Mouse (Mus musculus) liver, embryonic 13.5 days (tissue): ENCODE measurements around the gene Gse1. TPM values are rescaled to one million over a fixed set of nuclear protein-coding genes. Genes with fewer than 3 reads are reported as not detected.

ENCODE experiments used
- ATAC-seq: fragments of 200-750 bp; cut with Nextera tagmentation; 2 replicates; pipeline ENCODE4 v1.8.0; 2017; ENCODE audit warnings: low read depth, mild to moderate bottlenecking, moderate number of reproducible peaks, moderate library complexity
- DNase-seq: peaks from one replicate; pipeline ENCODE4 v3.0.0; 2022
- H3K27ac ChIP-seq: fragments of 300-500 bp; sonication (generic); 2 replicates; pipeline ENCODE4 v1.5.1; 2015; ENCODE audit warnings: moderate library complexity, mild to moderate bottlenecking, inconsistent platforms
- H3K27me3 ChIP-seq: fragments of 300-500 bp; sonication (generic); 2 replicates; pipeline ENCODE4 v1.6.1; 2015; ENCODE audit warnings: mild to moderate bottlenecking, inconsistent platforms
- H3K36me3 ChIP-seq: fragments of 300-500 bp; sonication (generic); 2 replicates; pipeline ENCODE4 v1.6.1; 2015; ENCODE audit warnings: mild to moderate bottlenecking, inconsistent platforms
- H3K4me1 ChIP-seq: fragments of 300-500 bp; sonication (generic); replicated peaks from 2 replicates; pipeline ENCODE4 v1.6.1; 2015; ENCODE audit warnings: inconsistent platforms
- H3K4me2 ChIP-seq: fragments of 300-500 bp; sonication (generic); 2 replicates; pipeline ENCODE4 v1.6.1; 2015; ENCODE audit warnings: inconsistent platforms, mild to moderate bottlenecking, moderate library complexity
- H3K4me3 ChIP-seq: fragments of 300-500 bp; sonication (generic); replicated peaks from 2 replicates; pipeline ENCODE4 v1.5.1; 2015; ENCODE audit warnings: mild to moderate bottlenecking, inconsistent platforms
- H3K9ac ChIP-seq: fragments of 300-500 bp; sonication (generic); 2 replicates; pipeline ENCODE4 v1.6.1; 2015; ENCODE audit warnings: mild to moderate bottlenecking, inconsistent platforms
- H3K9me3 ChIP-seq: fragments of 300-500 bp; sonication (generic); replicated peaks from 2 replicates; pipeline ENCODE4 v1.6.1; 2016; ENCODE audit warnings: inconsistent platforms
- WGBS: fragments of 180-500 bp; shearing (Covaris S2); methylation state at CpG from one replicate; pipeline ENCODE4 v1.1.7; 2015; ENCODE audit not compliant: insufficient replicate concordance; 5-methylcytosine and 5-hydroxymethylcytosine counted together
- polyA plus RNA-seq: library from polyadenylated mRNA; unstranded; fragments of >200 nt; fragmentation: Nextera tagmentation; extraction: Ambion mirVana; gene quantifications from 2 replicates; pipeline ENCODE4 v1.2.1, GENCODE M21; 2015

Gse1 gene
- polyA plus RNA-seq, 1 experiment from 2014 or later, result 8.3 TPM

- ATAC-seq (no peak), DNase-seq (no peak)
- 44% methylated on average over 11 of the region's 11 CpGs for WGBS
- no peaks in the 10 kb centered on the region for H3K36me3 ChIP-seq
- H3K27ac ChIP-seq, result peak overlapping the region; percentile 87
- H3K9me3 ChIP-seq, result no peaks in the 10 kb centered on the region
- no peak overlapping the region for H3K4me3 ChIP-seq
- no peaks in the 10 kb centered on the region for H3K27me3 ChIP-seq
- peak overlapping the region; percentile 68 for H3K4me2 ChIP-seq
- peaks cover 92% of the 10 kb centered on the region for H3K4me1 ChIP-seq
- H3K9ac ChIP-seq, result peak overlapping the region; percentile 64
Observed at GRCm38 (mm10) chr8:120474496-120475235, 246.4 kb downstream of the Gse1 start.

GRCm38 (mm10) chr8:120475462-120476201 is 247.4 kb downstream of the Gse1 start:
- Histone ChIP-seq H3K4me3 (peak overlapping the region; percentile 38), H3K36me3 (no peaks in the 10 kb centered on the region), H3K9me3 (no peaks in the 10 kb centered on the region), H3K4me1 (peaks cover 100% of the 10 kb centered on the region), H3K9ac (peak overlapping the region; percentile 76), H3K27me3 (no peaks in the 10 kb centered on the region), H3K27ac (peak overlapping the region; percentile 92), H3K4me2 (peak overlapping the region; percentile 68)
- WGBS, result 9% methylated on average over 9 of the region's 10 CpGs
- peak; percentile 94 for ATAC-seq
- peak; percentile 93 for DNase-seq

GRCm38 (mm10) chr8:120476711-120477575 is 248.7 kb downstream of the Gse1 start:
- WGBS, result 59% methylated on average over 25 of the region's 25 CpGs
- Histone ChIP-seq H3K4me2 (peak overlapping the region; percentile 68; the same call in 1 of the 2 replicates), H3K27ac (peak overlapping the region; percentile 92)

DNA sequence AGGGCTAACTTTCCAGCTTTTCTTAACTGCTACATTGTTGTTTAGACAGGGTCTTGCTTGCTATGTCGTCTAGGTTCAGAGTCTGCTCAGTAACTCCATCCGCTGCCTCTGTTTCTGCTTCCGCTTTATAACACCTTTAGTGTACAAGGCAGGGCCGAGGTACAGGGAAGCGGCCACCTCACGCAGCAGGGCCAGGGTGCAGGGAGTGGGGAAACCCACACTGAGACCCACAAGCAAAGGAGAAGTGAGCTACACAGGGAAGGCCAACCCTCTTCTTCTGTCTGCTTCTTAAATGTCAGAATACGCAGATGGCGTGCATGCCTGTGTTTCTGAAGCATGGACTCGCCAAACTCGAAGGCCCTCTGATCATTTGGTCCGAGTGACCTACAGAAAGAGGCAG is 250.5 kb downstream of the Gse1 start:
- no peak for DNase-seq
- no peak overlapping the region for H3K4me3 ChIP-seq
- no peaks in the 10 kb centered on the region for H3K36me3 ChIP-seq
- H3K9me3 ChIP-seq, result no peaks in the 10 kb centered on the region
- H3K27ac ChIP-seq, result peak overlapping the region; percentile 92
- no peak overlapping the region for H3K4me2 ChIP-seq
- 81% methylated on average over 11 of the region's 11 CpGs for WGBS
- no peak for ATAC-seq
- H3K9ac ChIP-seq, result peak overlapping the region; percentile 55; the same call in 1 of the 2 replicates
- no peaks in the 10 kb centered on the region for H3K27me3 ChIP-seq
- H3K4me1 ChIP-seq, result peaks cover 98% of the 10 kb centered on the region

More at GRCm38 (mm10) chr8:120476711-120477575, 248.7 kb downstream of the Gse1 start:
- Histone ChIP-seq H3K4me3 (no peak overlapping the region), H3K27me3 (no peaks in the 10 kb centered on the region), H3K9me3 (no peaks in the 10 kb centered on the region), H3K4me1 (peaks cover 100% of the 10 kb centered on the region), H3K36me3 (no peaks in the 10 kb centered on the region), H3K9ac (peak overlapping the region; percentile 76)
- DNase-seq (no peak), ATAC-seq (no peak)

GRCm38 (mm10) chr8:120479691-120480090 is 251.4 kb downstream of the Gse1 start:
- Histone ChIP-seq H3K4me3 (no peak overlapping the region), H3K27me3 (no peaks in the 10 kb centered on the region), H3K9ac (peak overlapping the region; percentile 55), H3K27ac (peak overlapping the region; percentile 92), H3K4me1 (peaks cover 98% of the 10 kb centered on the region), H3K9me3 (no peaks in the 10 kb centered on the region), H3K36me3 (no peaks in the 10 kb centered on the region), H3K4me2 (peak overlapping the region; percentile 6; the same call in 1 of the 2 replicates)
- DNase-seq (no peak), ATAC-seq (peak; percentile 17)
- 27% methylated on average over 4 of the region's 4 CpGs for WGBS

DNA sequence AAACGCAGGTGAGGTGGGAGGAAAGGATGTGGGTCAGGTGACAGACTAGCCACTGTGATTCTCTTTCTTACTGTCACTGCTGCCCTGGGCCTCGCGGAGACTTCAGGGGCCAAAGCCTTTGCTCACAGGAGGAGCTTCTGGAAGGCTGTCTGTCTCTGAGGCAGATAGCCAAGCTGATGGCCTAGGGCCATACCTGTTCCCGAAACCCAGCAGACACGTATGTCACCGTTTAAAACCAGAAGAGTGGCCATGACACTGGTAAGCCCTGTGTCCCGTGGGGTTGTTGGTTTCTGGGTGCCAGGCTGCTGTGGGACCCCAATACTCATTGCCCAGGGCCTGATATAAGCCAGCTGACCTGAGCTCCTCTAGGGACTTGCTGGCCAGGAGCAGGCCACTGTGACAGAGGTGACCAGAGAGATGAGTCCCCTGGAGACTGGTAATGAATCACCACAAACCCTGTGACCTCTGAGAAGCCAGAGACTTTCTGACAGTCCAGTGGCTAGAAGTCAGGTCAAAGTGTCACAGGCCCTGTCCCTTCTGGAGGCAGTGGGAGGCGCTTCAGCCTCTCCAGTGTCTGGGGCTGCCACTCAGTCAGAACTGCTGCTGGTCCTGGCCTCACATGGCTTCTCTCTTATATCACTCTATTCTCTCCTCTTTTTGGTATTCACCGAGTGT is 253.9 kb downstream of the Gse1 start:
- DNase-seq (no peak), ATAC-seq (no peak)
- Histone ChIP-seq H3K4me2 (no peak overlapping the region), H3K27me3 (no peaks in the 10 kb centered on the region), H3K9me3 (no peaks in the 10 kb centered on the region), H3K9ac (0 out of 2 replicates have a peak overlapping the region, but pooled peaks have one; percentile 7), H3K4me3 (no peak overlapping the region), H3K27ac (peak overlapping the region; percentile 58), H3K36me3 (no peaks in the 10 kb centered on the region), H3K4me1 (peaks cover 98% of the 10 kb centered on the region)
- WGBS, result 71% methylated on average over 9 of the region's 9 CpGs

- H3K27ac ChIP-seq, result peak overlapping the region; percentile 99
- peak overlapping the region; percentile 98 for H3K9ac ChIP-seq
- peak overlapping the region; percentile 92 for H3K4me2 ChIP-seq
- H3K4me1 ChIP-seq, result peaks cover 78% of the 10 kb centered on the region
- no peak overlapping the region for H3K4me3 ChIP-seq
- DNase-seq, result no peak
- H3K27me3 ChIP-seq, result no peaks in the 10 kb centered on the region
- H3K36me3 ChIP-seq, result no peaks in the 10 kb centered on the region
- H3K9me3 ChIP-seq, result no peaks in the 10 kb centered on the region
- ATAC-seq, result no peak
- 50% methylated on average over 6 of the region's 6 CpGs for WGBS
Observed at GRCm38 (mm10) chr8:120484460-120484859, 256.2 kb downstream of the Gse1 start.

GRCm38 (mm10) chr8:120485116-120485515 is 256.9 kb downstream of the Gse1 start:
- no peak; the same call in 1 of the 2 replicates for ATAC-seq
- peaks cover 76% of the 10 kb centered on the region for H3K4me1 ChIP-seq

GRCm38 (mm10) chr8:120485551-120486476 is 257.6 kb downstream of the Gse1 start:
- Histone ChIP-seq H3K4me2 (peak overlapping the region; percentile 92), H3K36me3 (no peaks in the 10 kb centered on the region), H3K4me3 (peak overlapping the region; percentile 99), H3K9me3 (no peaks in the 10 kb centered on the region), H3K4me1 (peaks cover 76% of the 10 kb centered on the region), H3K9ac (peak overlapping the region; percentile 98), H3K27me3 (no peaks in the 10 kb centered on the region), H3K27ac (peak overlapping the region; percentile 99)
- DNase-seq (peak; percentile 80), ATAC-seq (peak; percentile 76)
- WGBS, result 14% methylated on average over 21 of the region's 21 CpGs

More at GRCm38 (mm10) chr8:120485116-120485515, 256.9 kb downstream of the Gse1 start:
- Histone ChIP-seq H3K9me3 (no peaks in the 10 kb centered on the region), H3K27ac (peak overlapping the region; percentile 99), H3K4me2 (peak overlapping the region; percentile 92), H3K9ac (peak overlapping the region; percentile 98), H3K27me3 (no peaks in the 10 kb centered on the region), H3K36me3 (no peaks in the 10 kb centered on the region), H3K4me3 (no peak overlapping the region)
- DNase-seq, result no peak
- WGBS, result 15% methylated on average over 6 of the region's 6 CpGs
